Comparison of ENCODE assay signal across 17 mouse cellular contexts in genomic region chr5:96620209-96620608, GRCm38 (mm10).
DNase-seq lines count a peak whose midpoint lies in the region; ATAC-seq and TF ChIP-seq lines count a peak whose summit lies in the region.
"Had no signal": no experiment of that assay in that cellular context is flagged by ENCODE, and none has a peak within 500 bp of the region (broad histone marks: within the 10 kb centered on the region; RNA-seq: fewer than 3 reads in every experiment).

No protein-coding gene starts in this region.

- no peaks in the 10 kb centered on the region for H3K4me1 ChIP-seq in kidney, adult 2 months (ENCODE audit: control insufficient read depth, insufficient read depth, low read length)
- 0 out of 2 replicates have a peak, but pooled peaks cover 3% of the 10 kb centered on the region for H3K4me1 ChIP-seq in kidney, embryonic 16.5 days (ENCODE audit: insufficient read depth, low read length)
- no peaks in the 10 kb centered on the region for H3K4me1 ChIP-seq in forebrain, embryonic 12.5 days
- H3K4me1 ChIP-seq in thymus, adult 2 months (replicated peaks; ENCODE audit: control insufficient read depth, insufficient read depth, low read length), result no peaks in the 10 kb centered on the region
- H3K4me1 ChIP-seq: neural tube, embryonic 12.5 days had no signal

- no peaks in the 10 kb centered on the region for H3K27me3 ChIP-seq in kidney, adult 2 months (replicated peaks; ENCODE audit: control insufficient read depth, insufficient read depth, low read length)
- no peaks in the 10 kb centered on the region for H3K27me3 ChIP-seq in kidney, embryonic 16.5 days (ENCODE audit: insufficient read depth, low read length)
- no peaks in the 10 kb centered on the region for H3K27me3 ChIP-seq in forebrain, embryonic 12.5 days
- H3K27me3 ChIP-seq in thymus, adult 2 months (ENCODE audit: control insufficient read depth, insufficient read depth, low read length), result no peaks in the 10 kb centered on the region
- H3K27me3 ChIP-seq: heart, embryonic 13.5 days; neural tube, embryonic 12.5 days had no signal

- H3K9me3 ChIP-seq in kidney, embryonic 16.5 days (ENCODE audit: low read length), result no peaks in the 10 kb centered on the region
- H3K9me3 ChIP-seq in forebrain, embryonic 12.5 days, result no peaks in the 10 kb centered on the region
- H3K9me3 ChIP-seq: forebrain, embryonic 10.5 days; heart, embryonic 13.5 days; neural tube, embryonic 12.5 days had no signal

- TF ChIP-seq POLR2A in kidney, adult 2 months (IDR thresholded peaks at IDR 0.05; ENCODE audit: low read depth, low read length), result no peak
- no peak for TF ChIP-seq POLR2A in thymus, adult 2 months (IDR thresholded peaks at IDR 0.05; ENCODE audit: control insufficient read depth, extremely low read depth, insufficient read depth, low read length, poor library complexity)

- WGBS in kidney, adult 2 months, result 40% methylated on average over 2 of the region's 2 CpGs
- 84% methylated on average over 2 of the region's 2 CpGs for WGBS in kidney, embryonic 16.5 days
- 82% methylated on average over 2 of the region's 2 CpGs for WGBS in forebrain, embryonic 12.5 days
- WGBS in thymus, adult 2 months, result 13% methylated on average over 2 of the region's 2 CpGs

- H3K4me3 ChIP-seq in kidney, adult 2 months (ENCODE audit: insufficient read depth, low read depth, low read length), result no peak overlapping the region
- no peak overlapping the region for H3K4me3 ChIP-seq in kidney, embryonic 16.5 days (ENCODE audit: low read length)
- no peak overlapping the region for H3K4me3 ChIP-seq in forebrain, embryonic 12.5 days (replicated peaks)
- no peak overlapping the region for H3K4me3 ChIP-seq in thymus, adult 2 months (ENCODE audit: control insufficient read depth, insufficient read depth, low read length)
- H3K4me3 ChIP-seq: forebrain, embryonic 10.5 days; heart, embryonic 13.5 days; left cerebral cortex, adult 2 months; neural tube, embryonic 12.5 days had no signal

- no peak overlapping the region for H3K4me2 ChIP-seq in kidney, embryonic 16.5 days (replicated peaks; ENCODE audit: low read depth, low read length)
- no peak overlapping the region for H3K4me2 ChIP-seq in forebrain, embryonic 12.5 days
- H3K4me2 ChIP-seq: heart, embryonic 13.5 days; hindbrain, embryonic 14.5 days; lung, embryonic 14.5 days; neural tube, embryonic 12.5 days had no signal

- no peaks in the 10 kb centered on the region for H3K36me3 ChIP-seq in kidney, adult 2 months (ENCODE audit: control insufficient read depth, insufficient read depth, low read length)
- H3K36me3 ChIP-seq in kidney, embryonic 16.5 days (ENCODE audit: insufficient read depth, low read length), result 0 out of 2 replicates have a peak, but pooled peaks cover 9% of the 10 kb centered on the region
- no peaks in the 10 kb centered on the region for H3K36me3 ChIP-seq in forebrain, embryonic 12.5 days (replicated peaks)
- H3K36me3 ChIP-seq in thymus, adult 2 months (ENCODE audit: control insufficient read depth, insufficient read depth, low read length), result no peaks in the 10 kb centered on the region
- H3K36me3 ChIP-seq: neural tube, embryonic 12.5 days had no signal

- DNase-seq in kidney, adult 2 months, result peak; percentile 36
- DNase-seq in urinary bladder, postnatal 25 days (ENCODE audit: low spot score), result peak; percentile 35
- DNase-seq in urinary bladder, postnatal 4 days (ENCODE audit: low spot score in 2 of 2), result no peak
- peak; percentile 82 for DNase-seq in adrenal gland, postnatal 25 days
- DNase-seq in urinary bladder, postnatal 36 days (ENCODE audit: low spot score in 2 of 2), result peak; percentile 31 to 43
- no peak for DNase-seq in thymus, adult 2 months
- DNase-seq: cerebellum, adult 2 months; lung, embryonic 14.5 days; midbrain, embryonic 14.5 days; thymus, adult 18-20 months had no signal

- H3K27ac ChIP-seq in kidney, adult 2 months (ENCODE audit: insufficient read depth, low read depth, low read length), result no peak overlapping the region
- no peak overlapping the region for H3K27ac ChIP-seq in kidney, embryonic 16.5 days (ENCODE audit: low read length)
- H3K27ac ChIP-seq in forebrain, embryonic 12.5 days, result no peak overlapping the region
- H3K27ac ChIP-seq in thymus, adult 2 months (ENCODE audit: control insufficient read depth, insufficient read depth, low read length), result no peak overlapping the region
- H3K27ac ChIP-seq: forebrain, embryonic 10.5 days; hindbrain, embryonic 14.5 days; left cerebral cortex, adult 2 months; neural tube, embryonic 12.5 days had no signal

- H3K9ac ChIP-seq in kidney, embryonic 16.5 days (replicated peaks; ENCODE audit: low read length), result no peak overlapping the region
- H3K9ac ChIP-seq in forebrain, embryonic 12.5 days, result no peak overlapping the region
- H3K9ac ChIP-seq: heart, embryonic 13.5 days; hindbrain, embryonic 14.5 days; lung, embryonic 14.5 days; neural tube, embryonic 12.5 days had no signal

- no peak for TF ChIP-seq CTCF in kidney, adult 2 months (conservative IDR thresholded peaks at IDR 0.05; ENCODE audit: insufficient read depth, insufficient read length, low read depth, low read length)
- no peak for TF ChIP-seq CTCF in thymus, adult 2 months (IDR thresholded peaks at IDR 0.05; ENCODE audit: borderline replicate concordance, control insufficient read depth, extremely low read depth, insufficient read depth, low read length, poor library complexity)

- ATAC-seq in kidney, embryonic 16.5 days (ENCODE audit: low FRiP score, low TSS enrichment), result no peak
- no peak for ATAC-seq in forebrain, embryonic 12.5 days (ENCODE audit: low FRiP score)

Comparison
In these comparisons a context has a peak if more than half of its experiments do, and no peak if none do; other contexts are left out.
1. DNase-seq: peak in kidney, adult 2 months (single experiment), urinary bladder, postnatal 25 days (single experiment), adrenal gland, postnatal 25 days (single experiment) and urinary bladder, postnatal 36 days (2 of 2); none in urinary bladder, postnatal 4 days (0 of 2) and thymus, adult 2 months (single experiment).